Comparison of ENCODE assay signal across 14 mouse cellular contexts in genomic region chr4:95158632-95159424, GRCm38 (mm10).
DNase-seq lines count a peak whose midpoint lies in the region; ATAC-seq and TF ChIP-seq lines count a peak whose summit lies in the region.
"Had no signal": no experiment of that assay in that cellular context is flagged by ENCODE, and none has a peak within 500 bp of the region (broad histone marks: within the 10 kb centered on the region; RNA-seq: fewer than 3 reads in every experiment).

No protein-coding gene starts in this region.

- no peaks in the 10 kb centered on the region for H3K9me3 ChIP-seq in lung, postnatal 0 days (ENCODE audit: low read length)
- H3K9me3 ChIP-seq in embryonic facial prominence, embryonic 12.5 days: no peaks in the 10 kb centered on the region
- H3K9me3 ChIP-seq in midbrain, embryonic 15.5 days: no peaks in the 10 kb centered on the region
- H3K9me3 ChIP-seq in hindbrain, embryonic 13.5 days: no peaks in the 10 kb centered on the region
- H3K9me3 ChIP-seq: forebrain, embryonic 10.5 days; G1E; midbrain, embryonic 13.5 days had no signal

- H3K4me1 ChIP-seq in lung, postnatal 0 days (ENCODE audit: insufficient read depth, low read depth, low read length): peaks cover 33% of the 10 kb centered on the region
- H3K4me1 ChIP-seq in embryonic facial prominence, embryonic 12.5 days: peaks cover 18% of the 10 kb centered on the region
- peaks cover 12% of the 10 kb centered on the region for H3K4me1 ChIP-seq in midbrain, embryonic 15.5 days
- peaks cover 17% of the 10 kb centered on the region for H3K4me1 ChIP-seq in hindbrain, embryonic 13.5 days (replicated peaks)

- WGBS in lung, postnatal 0 days: 56% methylated on average over 6 of the region's 6 CpGs
- 44% methylated on average over 6 of the region's 6 CpGs for WGBS in embryonic facial prominence, embryonic 12.5 days
- 85% methylated on average over 6 of the region's 6 CpGs for WGBS in midbrain, embryonic 15.5 days
- 86% methylated on average over 6 of the region's 6 CpGs for WGBS in hindbrain, embryonic 13.5 days

- no peak overlapping the region for H3K4me3 ChIP-seq in lung, postnatal 0 days (ENCODE audit: low read depth, low read length)
- H3K4me3 ChIP-seq in embryonic facial prominence, embryonic 12.5 days: no peak overlapping the region
- H3K4me3 ChIP-seq in midbrain, embryonic 15.5 days: no peak overlapping the region
- no peak overlapping the region for H3K4me3 ChIP-seq in hindbrain, embryonic 13.5 days
- H3K4me3 ChIP-seq: forebrain, embryonic 10.5 days; midbrain, embryonic 13.5 days had no signal

- H3K9ac ChIP-seq in lung, postnatal 0 days (replicated peaks; ENCODE audit: low read depth): no peak overlapping the region
- no peak overlapping the region for H3K9ac ChIP-seq in embryonic facial prominence, embryonic 12.5 days
- no peak overlapping the region for H3K9ac ChIP-seq in midbrain, embryonic 15.5 days
- H3K9ac ChIP-seq in hindbrain, embryonic 13.5 days: no peak overlapping the region
- H3K9ac ChIP-seq: midbrain, embryonic 13.5 days had no signal

- no peaks in the 10 kb centered on the region for H3K36me3 ChIP-seq in lung, postnatal 0 days (ENCODE audit: insufficient read depth, low read length)
- H3K36me3 ChIP-seq in embryonic facial prominence, embryonic 12.5 days: no peaks in the 10 kb centered on the region
- no peaks in the 10 kb centered on the region for H3K36me3 ChIP-seq in midbrain, embryonic 15.5 days (replicated peaks)
- H3K36me3 ChIP-seq in hindbrain, embryonic 13.5 days: no peaks in the 10 kb centered on the region
- H3K36me3 ChIP-seq: forebrain, embryonic 10.5 days; G1E; midbrain, embryonic 13.5 days had no signal

- ATAC-seq in lung, postnatal 0 days: no peak
- ATAC-seq in embryonic facial prominence, embryonic 12.5 days (ENCODE audit: insufficient number of reproducible peaks, insufficient read depth, low FRiP score, low TSS enrichment): no peak
- no peak for ATAC-seq in midbrain, embryonic 15.5 days (replicated peaks)
- no peak for ATAC-seq in hindbrain, embryonic 13.5 days (ENCODE audit: low FRiP score)
- ATAC-seq: midbrain, embryonic 13.5 days had no signal

- H3K4me2 ChIP-seq in lung, postnatal 0 days (replicated peaks; ENCODE audit: low read depth, low read length): no peak overlapping the region
- H3K4me2 ChIP-seq in embryonic facial prominence, embryonic 12.5 days (replicated peaks): no peak overlapping the region
- H3K4me2 ChIP-seq in midbrain, embryonic 15.5 days: no peak overlapping the region
- no peak overlapping the region for H3K4me2 ChIP-seq in hindbrain, embryonic 13.5 days
- H3K4me2 ChIP-seq: midbrain, embryonic 13.5 days had no signal

- H3K27me3 ChIP-seq in lung, postnatal 0 days (replicated peaks; ENCODE audit: insufficient read depth, low read length): no peaks in the 10 kb centered on the region
- H3K27me3 ChIP-seq in embryonic facial prominence, embryonic 12.5 days: no peaks in the 10 kb centered on the region
- 0 out of 2 replicates have a peak, but pooled peaks cover 3% of the 10 kb centered on the region for H3K27me3 ChIP-seq in midbrain, embryonic 15.5 days (replicated peaks)
- H3K27me3 ChIP-seq in hindbrain, embryonic 13.5 days: 0 out of 2 replicates have a peak, but pooled peaks cover 5% of the 10 kb centered on the region

- TF ChIP-seq CTCF in lung, postnatal 0 days (IDR thresholded peaks at IDR 0.05): no peak

- TF ChIP-seq EP300 in lung, postnatal 0 days (IDR thresholded peaks at IDR 0.05): peak; percentile 32

- peak; percentile 70 for DNase-seq in gastrocnemius, adult 18-20 months (ENCODE audit: low spot score)
- DNase-seq in gastrocnemius, postnatal 10 days: no peak
- DNase-seq in lung, postnatal 0 days (ENCODE audit: low spot score): no peak
- no peak for DNase-seq in lung, postnatal 4 days
- DNase-seq: cerebellum, adult 9-10 months; heart, postnatal 14 days; layer of hippocampus, postnatal 36 days; lung, adult 2 months had no signal

- no peak overlapping the region for H3K27ac ChIP-seq in lung, postnatal 0 days (ENCODE audit: low read length)
- peak overlapping the region; percentile 46; the same call in 1 of the 2 replicates for H3K27ac ChIP-seq in embryonic facial prominence, embryonic 12.5 days
- no peak overlapping the region for H3K27ac ChIP-seq in midbrain, embryonic 15.5 days
- no peak overlapping the region for H3K27ac ChIP-seq in hindbrain, embryonic 13.5 days
- H3K27ac ChIP-seq: midbrain, embryonic 13.5 days had no signal
